Mouse (Mus musculus) right cerebral cortex, postnatal 10 days (tissue): ENCODE data around the gene Rora.
"Not testable (repeated sequence)": the region's sequence is repeated elsewhere in the genome, so short reads cannot be mapped to it uniquely, and the experiment has no call there.

Source experiments
- DNase-seq, 2 experiments: peaks; one replicate each; pipeline ENCODE4 v3.0.0; 2021; ENCODE audit warnings: low spot score in 2 of 2

Gene Rora

GRCm38 (mm10) chr9:69086844-69087243 is 433.3 kb downstream of the Rora start:
- DNase-seq = no peak

GRCm38 (mm10) chr9:69087325-69087724 is 433.7 kb downstream of the Rora start:
- DNase-seq = no peak

- no peak for DNase-seq
These were observed 437.2 kb downstream of the Rora start for GRCm38 (mm10) chr9:69090749-69091270.

GRCm38 (mm10) chr9:69092119-69093013 is 438.8 kb downstream of the Rora start:
- DNase-seq = peak; percentile 66 to 73

- DNase-seq = not testable (repeated sequence)
These were observed 446.7 kb downstream of the Rora start for GRCm38 (mm10) chr9:69100153-69100756.

- DNase-seq = no peak
These were observed 450.7 kb downstream of the Rora start for GRCm38 (mm10) chr9:69104321-69104720.

GRCm38 (mm10) chr9:69109618-69110300 is 456.2 kb downstream of the Rora start:
- no peak for DNase-seq

- peak in 1 of 2 experiments; percentile 42 for DNase-seq
These were observed 456.7 kb downstream of the Rora start for GRCm38 (mm10) chr9:69110301-69110674.

GRCm38 (mm10) chr9:69110706-69111105 is 457.1 kb downstream of the Rora start:
- no peak for DNase-seq

GRCm38 (mm10) chr9:69111539-69111938 is 458.0 kb downstream of the Rora start:
- DNase-seq = no peak

- no peak for DNase-seq
These were observed 460.9 kb downstream of the Rora start for GRCm38 (mm10) chr9:69114429-69114984.

- no peak for DNase-seq
These were observed 463.2 kb downstream of the Rora start for GRCm38 (mm10) chr9:69116740-69117139.

GRCm38 (mm10) chr9:69121117-69121740 is 467.6 kb downstream of the Rora start:
- peak; percentile 59 for DNase-seq

- DNase-seq = peak; percentile 44 to 46
These were observed 471.6 kb downstream of the Rora start for GRCm38 (mm10) chr9:69125011-69125786.

- no peak for DNase-seq
These were observed 472.2 kb downstream of the Rora start for GRCm38 (mm10) chr9:69125787-69126161.

- DNase-seq = peak; percentile 33 to 34
These were observed 473.0 kb downstream of the Rora start for GRCm38 (mm10) chr9:69126595-69126994.

GRCm38 (mm10) chr9:69128335-69128734 is 474.7 kb downstream of the Rora start:
- no peak for DNase-seq

GRCm38 (mm10) chr9:69132995-69133394 is 479.4 kb downstream of the Rora start:
- DNase-seq = peak in 1 of 2 experiments; percentile 36

- peak; percentile 46 to 51 for DNase-seq
These were observed 480.1 kb downstream of the Rora start for GRCm38 (mm10) chr9:69133696-69134095.

- peak; percentile 44 to 45 for DNase-seq
These were observed 481.0 kb downstream of the Rora start for GRCm38 (mm10) chr9:69134604-69135003.

GRCm38 (mm10) chr9:69136821-69137220 is 483.2 kb downstream of the Rora start:
- no peak for DNase-seq
